Mouse (Mus musculus): Measurements from ENCODE around the gene a. TPM values are rescaled to one million over a fixed set of nuclear protein-coding genes. Genes with fewer than 3 reads are reported as not detected.
A peak's percentile ranks its signal among the peaks of the same experiment; 100 is the strongest.
"Not testable (repeated sequence)": the region's sequence is repeated elsewhere in the genome, so short reads cannot be mapped to it uniquely, and the experiment has no call there.

a gene
- polyA plus RNA-seq, 1 experiment, result not detected

- no peak overlapping the region for H3K27ac ChIP-seq (ENCODE audit: insufficient read depth, low read length)
- H3K27me3 ChIP-seq (ENCODE audit: control insufficient read depth, insufficient read depth, low read length, poor library complexity, severe bottlenecking), result no peaks in the 10 kb centered on the region
- H3K4me1 ChIP-seq (ENCODE audit: control insufficient read depth, insufficient read depth, low read length), result peaks cover 7% of the 10 kb centered on the region
- no peak overlapping the region for H3K9ac ChIP-seq (ENCODE audit: low read depth, poor library complexity, severe bottlenecking)
- H3K4me3 ChIP-seq (ENCODE audit: low read depth, low read length), result no peak overlapping the region
- TF ChIP-seq CTCF (IDR thresholded peaks at IDR 0.05; ENCODE audit: low read depth, low read length) (peak; percentile 67), EP300 (IDR thresholded peaks at IDR 0.05; ENCODE audit: insufficient read depth, low read depth, low read length) (no peak)
- H3K36me3 ChIP-seq (ENCODE audit: control insufficient read depth, insufficient read depth, low read length, poor library complexity, severe bottlenecking), result no peaks in the 10 kb centered on the region
- H3K9me3 ChIP-seq (replicated peaks; ENCODE audit: control insufficient read depth, insufficient read depth, low read length, poor library complexity, severe bottlenecking), result no peaks in the 10 kb centered on the region; the same call in 1 of the 2 replicates
These were observed 118.6 kb downstream of the a start for GRCm38 (mm10) chr2:154909789-154910188.

GRCm38 (mm10) chr2:154915922-154916541 lies 124.8 kb downstream of the a start:
- no peaks in the 10 kb centered on the region for H3K4me1 ChIP-seq (ENCODE audit: control insufficient read depth, insufficient read depth, low read length)
- H3K36me3 ChIP-seq (ENCODE audit: control insufficient read depth, insufficient read depth, low read length, poor library complexity, severe bottlenecking), result no peaks in the 10 kb centered on the region
- H3K9ac ChIP-seq (ENCODE audit: low read depth, poor library complexity, severe bottlenecking), result no peak overlapping the region
- H3K4me3 ChIP-seq (ENCODE audit: low read depth, low read length), result no peak overlapping the region
- H3K9me3 ChIP-seq (replicated peaks; ENCODE audit: control insufficient read depth, insufficient read depth, low read length, poor library complexity, severe bottlenecking), result no peaks in the 10 kb centered on the region
- no peaks in the 10 kb centered on the region for H3K27me3 ChIP-seq (ENCODE audit: control insufficient read depth, insufficient read depth, low read length, poor library complexity, severe bottlenecking)
- TF ChIP-seq POLR2A (IDR thresholded peaks at IDR 0.05; ENCODE audit: insufficient read depth, low read length) (no peak), EP300 (IDR thresholded peaks at IDR 0.05; ENCODE audit: insufficient read depth, low read depth, low read length) (no peak), CTCF (IDR thresholded peaks at IDR 0.05; ENCODE audit: low read depth, low read length) (no peak)
- H3K27ac ChIP-seq (ENCODE audit: insufficient read depth, low read length), result no peak overlapping the region

DNA sequence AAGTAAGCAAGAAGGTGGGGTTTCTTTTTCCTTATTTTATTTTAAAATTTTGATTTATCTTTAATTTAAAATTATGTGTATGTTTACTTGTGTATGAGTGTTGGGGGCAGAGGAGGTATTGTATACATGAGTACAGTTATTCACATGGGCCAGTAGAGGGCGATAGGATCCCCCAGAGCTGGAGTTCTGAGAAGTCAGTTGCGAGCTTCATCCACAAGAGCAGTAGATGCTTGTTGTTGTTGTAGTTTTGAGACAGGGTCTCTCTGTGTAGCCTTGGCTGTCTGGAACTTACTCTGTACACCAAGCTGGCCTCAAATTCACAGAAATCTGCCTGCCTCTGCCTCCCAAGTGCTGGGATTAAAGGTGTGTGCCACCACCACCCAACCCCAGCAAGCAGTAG lies 125.3 kb downstream of the a start:
- H3K4me1 ChIP-seq (ENCODE audit: control insufficient read depth, insufficient read depth, low read length), result no peaks in the 10 kb centered on the region
- H3K36me3 ChIP-seq (ENCODE audit: control insufficient read depth, insufficient read depth, low read length, poor library complexity, severe bottlenecking), result no peaks in the 10 kb centered on the region
- peak; percentile 45 for TF ChIP-seq CTCF (IDR thresholded peaks at IDR 0.05; ENCODE audit: low read depth, low read length)
- no peak for TF ChIP-seq EP300 (IDR thresholded peaks at IDR 0.05; ENCODE audit: insufficient read depth, low read depth, low read length)
- no peak overlapping the region for H3K27ac ChIP-seq (ENCODE audit: insufficient read depth, low read length)
- no peak overlapping the region for H3K4me3 ChIP-seq (ENCODE audit: low read depth, low read length)
- H3K9me3 ChIP-seq (replicated peaks; ENCODE audit: control insufficient read depth, insufficient read depth, low read length, poor library complexity, severe bottlenecking), result no peaks in the 10 kb centered on the region
- no peaks in the 10 kb centered on the region for H3K27me3 ChIP-seq (ENCODE audit: control insufficient read depth, insufficient read depth, low read length, poor library complexity, severe bottlenecking)
- H3K9ac ChIP-seq (ENCODE audit: low read depth, poor library complexity, severe bottlenecking), result no peak overlapping the region

DNA sequence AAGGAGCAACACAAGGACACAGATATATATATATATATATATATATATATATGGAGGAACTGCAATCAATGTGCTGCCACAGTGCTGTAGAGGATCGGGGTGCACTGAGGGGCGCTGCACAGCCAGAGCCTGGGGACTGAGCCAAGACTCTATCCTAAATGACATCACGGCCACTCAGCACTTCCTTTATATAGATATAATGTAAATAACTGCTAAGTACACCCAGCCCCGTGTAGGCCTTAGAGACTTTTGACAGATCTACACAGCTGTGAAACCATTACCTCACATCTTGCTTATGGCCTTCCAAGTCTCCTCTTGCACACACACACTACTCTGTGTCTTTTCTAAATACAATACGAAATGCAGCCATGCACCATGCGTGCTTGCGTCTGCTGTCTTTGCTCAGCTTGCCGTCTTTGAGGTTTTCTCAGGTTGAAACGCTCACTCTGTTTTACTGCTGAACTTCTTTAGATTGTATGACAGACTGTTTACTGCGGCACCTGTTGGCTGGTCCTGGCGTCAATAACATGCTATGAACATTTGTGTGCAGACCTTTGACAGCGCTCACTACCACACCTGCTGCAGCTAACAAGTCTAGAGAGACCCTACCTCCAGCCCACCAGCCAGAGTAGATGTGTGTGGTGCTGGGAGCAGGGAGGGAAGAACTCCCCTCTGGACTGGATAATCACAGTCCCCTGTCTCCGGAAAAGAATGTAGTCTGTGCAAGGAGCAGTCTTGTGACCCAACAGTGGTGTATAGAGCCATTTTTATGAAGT lies 126.9 kb downstream of the a start:
- H3K36me3 ChIP-seq (ENCODE audit: control insufficient read depth, insufficient read depth, low read length, poor library complexity, severe bottlenecking), result no peaks in the 10 kb centered on the region
- H3K9ac ChIP-seq (ENCODE audit: low read depth, poor library complexity, severe bottlenecking), result no peak overlapping the region
- H3K27ac ChIP-seq (ENCODE audit: insufficient read depth, low read length), result no peak overlapping the region
- H3K27me3 ChIP-seq (ENCODE audit: control insufficient read depth, insufficient read depth, low read length, poor library complexity, severe bottlenecking), result no peaks in the 10 kb centered on the region
- H3K4me1 ChIP-seq (ENCODE audit: control insufficient read depth, insufficient read depth, low read length), result no peaks in the 10 kb centered on the region
- no peaks in the 10 kb centered on the region for H3K9me3 ChIP-seq (replicated peaks; ENCODE audit: control insufficient read depth, insufficient read depth, low read length, poor library complexity, severe bottlenecking)
- no peak overlapping the region for H3K4me3 ChIP-seq (ENCODE audit: low read depth, low read length)
- TF ChIP-seq CTCF (IDR thresholded peaks at IDR 0.05; ENCODE audit: low read depth, low read length), result no peak
- no peak for TF ChIP-seq POLR2A (IDR thresholded peaks at IDR 0.05; ENCODE audit: insufficient read depth, low read length)
- TF ChIP-seq EP300 (IDR thresholded peaks at IDR 0.05; ENCODE audit: insufficient read depth, low read depth, low read length), result no peak

GRCm38 (mm10) chr2:154920896-154921295 lies 129.7 kb downstream of the a start:
- no peak overlapping the region for H3K27ac ChIP-seq (ENCODE audit: insufficient read depth, low read length)
- no peak overlapping the region for H3K4me3 ChIP-seq (ENCODE audit: low read depth, low read length)
- no peak overlapping the region for H3K9ac ChIP-seq (ENCODE audit: low read depth, poor library complexity, severe bottlenecking)
- H3K4me1 ChIP-seq (ENCODE audit: control insufficient read depth, insufficient read depth, low read length), result no peaks in the 10 kb centered on the region
- H3K27me3 ChIP-seq (ENCODE audit: control insufficient read depth, insufficient read depth, low read length, poor library complexity, severe bottlenecking), result no peaks in the 10 kb centered on the region
- no peaks in the 10 kb centered on the region for H3K9me3 ChIP-seq (replicated peaks; ENCODE audit: control insufficient read depth, insufficient read depth, low read length, poor library complexity, severe bottlenecking)
- no peak for TF ChIP-seq EP300 (IDR thresholded peaks at IDR 0.05; ENCODE audit: insufficient read depth, low read depth, low read length)
- no peak for TF ChIP-seq POLR2A (IDR thresholded peaks at IDR 0.05; ENCODE audit: insufficient read depth, low read length)
- no peak for TF ChIP-seq CTCF (IDR thresholded peaks at IDR 0.05; ENCODE audit: low read depth, low read length)
- no peaks in the 10 kb centered on the region for H3K36me3 ChIP-seq (ENCODE audit: control insufficient read depth, insufficient read depth, low read length, poor library complexity, severe bottlenecking)

DNA sequence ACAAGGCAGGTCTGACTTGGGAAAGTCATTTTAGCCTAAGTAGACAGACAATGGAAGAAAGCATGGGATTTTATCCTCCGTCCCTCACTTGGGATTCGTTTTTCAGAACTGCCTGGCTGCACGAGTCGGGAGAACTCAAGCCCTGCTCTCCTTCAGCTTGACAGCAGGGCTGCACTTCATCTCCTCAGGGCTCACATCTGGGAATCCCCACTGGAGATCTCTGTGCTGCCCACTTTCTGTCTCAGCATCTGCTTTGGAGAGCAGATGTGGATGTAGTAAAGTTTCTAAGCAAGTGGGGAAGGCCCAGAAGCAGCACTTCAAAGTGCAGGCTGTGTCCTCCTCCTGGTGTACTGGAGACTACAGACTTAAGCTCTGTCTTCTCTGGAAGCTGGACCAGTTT lies 130.9 kb downstream of the a start:
- not testable (repeated sequence) for H3K36me3 ChIP-seq (ENCODE audit: control insufficient read depth, insufficient read depth, low read length, poor library complexity, severe bottlenecking); H3K4me1 ChIP-seq (ENCODE audit: control insufficient read depth, insufficient read depth, low read length); H3K4me3 ChIP-seq (ENCODE audit: low read depth, low read length); H3K9ac ChIP-seq (ENCODE audit: low read depth, poor library complexity, severe bottlenecking); H3K9me3 ChIP-seq (replicated peaks; ENCODE audit: control insufficient read depth, insufficient read depth, low read length, poor library complexity, severe bottlenecking); H3K27me3 ChIP-seq (ENCODE audit: control insufficient read depth, insufficient read depth, low read length, poor library complexity, severe bottlenecking); H3K27ac ChIP-seq (ENCODE audit: insufficient read depth, low read length)

Measured in ES-Bruce4 (cell line).